Mouse (Mus musculus) lung, postnatal 0 days (tissue): ENCODE measurements around the gene Laptm4a.

ENCODE experiments used
- CTCF ChIP-seq: IDR thresholded peaks from 2 replicates; pipeline ENCODE4 v1.5.1; 2016; ENCODE audit warnings: antibody characterized with exemption, mild to moderate bottlenecking
- EP300 ChIP-seq: IDR thresholded peaks from 2 replicates; pipeline ENCODE4 v1.6.1; 2016; ENCODE audit warnings: antibody characterized with exemption, mild to moderate bottlenecking, control low read depth

- no peak for TF ChIP-seq CTCF
- no peak for TF ChIP-seq EP300
Measured at GRCm38 (mm10) chr12:8941131-8941615, 19.7 kb downstream of the Laptm4a start.
